Mouse (Mus musculus): ENCODE results near the gene Rpa2. TPM values are rescaled to one million over a fixed set of nuclear protein-coding genes. Genes with fewer than 3 reads are reported as not detected.
A peak's percentile ranks its signal among the peaks of the same experiment; 100 is the strongest.

Rpa2 gene
- total RNA-seq, 1 experiment from 2014 or later: 15.9 TPM

DNA sequence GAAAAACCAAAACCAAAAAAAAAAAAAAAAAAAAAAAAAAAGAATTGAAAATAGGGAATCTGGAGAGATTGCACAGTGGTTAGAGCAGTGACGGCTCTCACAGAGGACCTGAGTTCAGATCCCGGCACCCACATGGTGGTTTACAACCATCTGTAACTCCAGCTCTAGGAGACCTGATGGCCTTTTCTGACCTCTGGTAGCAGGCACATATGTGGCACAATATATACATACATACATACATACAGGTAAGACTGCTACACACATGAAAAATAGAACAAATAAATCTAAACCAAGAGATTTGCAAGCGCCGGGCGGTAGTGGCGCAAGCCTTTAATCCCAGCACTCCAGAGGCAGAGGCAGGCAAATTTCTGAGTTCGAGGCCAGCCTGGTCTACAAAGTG is 35.7 kb downstream of the Rpa2 start:
- no peak for DNase-seq

DNA sequence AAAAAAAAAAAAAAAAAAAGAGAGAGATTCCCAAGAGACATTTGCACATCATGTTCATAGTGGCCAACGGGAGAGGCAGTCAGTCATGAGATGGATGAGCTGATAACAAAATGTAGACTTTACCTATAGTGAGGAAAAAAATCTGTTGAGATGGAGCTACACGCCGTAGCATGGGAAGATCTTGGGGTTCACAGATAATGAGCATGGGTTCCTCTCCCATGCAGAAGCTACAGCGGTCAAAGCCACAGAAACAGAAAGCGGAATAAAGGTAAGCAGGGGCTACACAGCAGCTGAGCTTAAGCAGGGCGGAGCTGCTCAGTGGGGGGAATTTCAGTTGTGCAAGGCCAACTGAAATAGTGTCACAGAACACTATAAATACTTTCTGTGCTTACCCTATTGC is 36.2 kb downstream of the Rpa2 start:
- no peak for DNase-seq

DNA sequence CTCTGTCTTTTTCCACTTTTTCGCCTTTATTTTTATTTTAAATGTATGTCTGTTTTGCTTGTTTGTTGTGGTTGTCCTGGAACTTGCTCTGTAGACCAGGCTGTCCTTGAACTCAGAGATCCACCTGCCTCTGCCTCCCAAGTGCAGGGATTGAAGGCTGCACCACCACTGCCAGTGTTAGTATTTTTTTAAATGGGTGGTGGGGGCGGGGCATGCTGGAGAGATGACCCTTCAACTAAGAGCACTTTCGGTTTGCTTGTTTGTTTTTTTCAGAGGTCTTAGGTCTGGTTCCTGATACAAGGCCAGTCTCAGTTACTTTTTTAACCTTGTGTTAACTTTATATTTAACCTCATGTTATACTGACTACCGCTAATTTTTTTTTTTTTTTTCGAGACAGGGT is 37.0 kb downstream of the Rpa2 start:
- no peak for DNase-seq

DNA sequence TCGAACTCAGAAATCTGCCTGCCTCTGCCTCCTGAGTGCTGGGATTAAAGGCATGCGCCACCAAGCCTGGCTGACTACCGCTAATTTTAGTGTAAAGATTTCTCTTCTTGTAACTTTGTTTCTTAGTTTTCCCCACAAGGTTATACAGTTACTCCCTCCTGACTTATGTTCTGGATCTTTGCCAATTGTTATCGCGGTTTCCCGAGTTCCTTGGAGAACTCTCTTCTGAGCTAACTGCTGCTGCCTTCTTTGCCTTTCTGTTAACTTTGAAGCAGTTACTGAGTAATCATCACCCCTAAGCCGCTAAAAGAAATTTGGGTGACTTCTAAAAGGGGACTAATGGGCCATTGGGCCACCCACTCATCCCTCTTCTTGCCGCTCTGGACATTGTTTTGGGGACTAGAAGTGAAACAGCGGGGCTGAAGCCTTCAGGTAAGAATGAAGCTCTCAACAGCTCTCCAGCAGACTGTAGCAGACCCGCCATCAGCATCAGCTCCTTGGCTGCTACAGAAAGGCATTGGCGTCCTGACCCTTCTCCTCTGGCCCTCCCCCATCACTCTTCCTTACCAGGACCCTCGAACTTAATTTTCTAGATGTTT is 37.6 kb downstream of the Rpa2 start:
- no peak for DNase-seq

DNA sequence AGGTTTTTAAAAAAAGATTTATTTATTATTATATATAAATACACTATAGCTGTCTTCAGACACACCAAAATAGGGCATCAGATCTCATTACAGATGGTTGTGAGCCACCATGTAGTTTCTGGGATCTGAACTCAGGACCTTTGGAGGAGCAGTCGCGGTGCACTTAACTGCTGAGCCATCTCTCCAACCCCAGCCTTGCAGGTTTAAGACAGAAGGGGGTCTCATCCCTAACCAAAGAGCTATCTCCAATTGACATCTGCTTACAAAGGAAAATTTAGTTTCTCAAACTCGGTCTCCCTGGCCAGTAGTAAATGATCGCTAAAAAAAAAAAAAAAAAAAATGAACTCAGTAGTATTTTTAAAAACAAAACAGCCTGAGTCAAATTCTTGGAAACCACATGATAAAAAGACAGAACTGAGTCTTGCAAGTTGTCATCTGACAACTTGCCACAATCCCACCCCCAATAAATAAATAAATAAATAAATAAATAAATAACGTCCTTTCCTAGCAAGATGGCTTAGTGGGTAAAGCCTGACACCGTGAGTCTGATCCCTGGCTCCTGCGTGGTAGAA is 38.6 kb downstream of the Rpa2 start:
- no peak for DNase-seq

DNA sequence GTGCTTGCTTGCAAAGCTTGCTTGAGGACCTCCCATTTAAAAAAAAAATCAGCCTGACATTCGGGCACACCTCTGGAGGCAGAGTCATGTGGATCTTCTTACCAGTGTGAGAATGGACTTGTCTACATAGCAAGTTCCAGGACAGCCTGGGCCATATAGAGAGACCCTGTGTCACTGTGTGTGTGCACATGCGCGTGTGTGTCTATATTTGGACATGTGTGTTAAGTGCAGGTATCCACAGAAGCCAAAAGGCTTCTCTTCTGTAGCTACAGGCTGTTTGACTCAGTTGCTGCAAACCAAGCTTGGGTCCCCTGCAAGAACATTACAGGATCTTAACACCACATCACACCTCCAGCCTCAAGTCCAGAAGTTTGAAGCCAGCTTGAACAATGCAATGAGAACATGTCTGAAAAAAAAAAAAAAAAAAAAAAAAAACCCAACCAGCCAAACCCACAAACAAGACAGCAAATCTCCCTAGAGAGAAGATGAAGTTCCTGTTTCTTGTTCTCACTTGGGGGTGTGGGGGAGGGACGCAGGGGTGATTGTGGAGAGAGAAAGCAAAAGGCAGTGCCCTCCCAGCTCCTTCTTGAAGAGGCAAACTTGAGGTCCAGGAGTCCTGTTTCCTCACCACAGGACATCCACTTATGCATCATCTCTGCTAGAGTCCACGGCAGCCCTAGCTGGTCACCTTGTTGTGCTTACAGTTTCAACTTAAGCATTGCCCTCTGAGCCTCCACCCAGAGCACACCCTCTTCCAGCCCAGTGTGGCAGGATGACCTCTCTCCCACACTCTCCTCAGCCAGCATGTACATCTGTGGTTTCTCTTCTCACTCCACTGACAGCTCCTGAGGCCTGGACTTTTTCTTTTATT is 39.9 kb downstream of the Rpa2 start:
- DNase-seq: no peak

DNA sequence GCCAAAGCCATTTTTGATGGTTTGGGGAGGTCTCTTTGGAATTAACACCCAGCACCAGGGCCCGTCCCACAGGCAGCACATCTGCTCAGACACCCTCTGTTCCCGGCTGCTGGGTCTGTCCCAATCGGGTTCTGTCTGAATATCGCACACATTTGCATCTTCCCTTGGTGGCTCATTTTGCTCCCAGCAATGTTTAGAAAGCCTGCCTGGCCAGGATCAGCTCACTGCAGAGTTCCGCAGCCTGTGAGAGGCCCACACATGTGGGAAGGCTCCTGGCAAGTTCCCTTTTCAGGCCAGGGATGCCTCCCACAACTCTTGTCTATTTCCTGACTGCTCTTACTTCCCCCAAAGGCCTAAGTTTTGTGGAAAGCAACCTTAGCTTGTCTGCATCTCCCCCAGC is 41.5 kb downstream of the Rpa2 start:
- DNase-seq: no peak

DNA sequence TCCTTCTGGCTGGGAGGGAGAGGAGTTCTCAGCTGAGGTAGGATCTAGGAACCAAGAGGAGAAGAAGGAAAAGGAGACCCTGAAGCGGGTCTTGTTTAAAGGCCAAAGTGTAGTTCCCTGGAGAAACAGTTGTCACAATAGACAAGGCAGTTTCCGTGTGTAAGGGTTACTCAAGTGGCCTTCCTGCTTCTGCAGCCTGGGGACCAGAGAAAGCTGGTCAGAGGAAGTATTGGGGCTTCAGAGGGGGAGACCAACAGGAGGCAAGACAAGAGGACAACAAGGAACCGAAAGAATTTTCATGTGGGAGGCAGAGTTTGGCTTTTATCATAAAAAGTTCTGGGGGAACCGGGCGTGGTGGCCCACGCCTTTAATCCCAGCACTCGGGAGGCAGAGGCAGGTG is 48.3 kb downstream of the Rpa2 start:
- DNase-seq: no peak

DNA sequence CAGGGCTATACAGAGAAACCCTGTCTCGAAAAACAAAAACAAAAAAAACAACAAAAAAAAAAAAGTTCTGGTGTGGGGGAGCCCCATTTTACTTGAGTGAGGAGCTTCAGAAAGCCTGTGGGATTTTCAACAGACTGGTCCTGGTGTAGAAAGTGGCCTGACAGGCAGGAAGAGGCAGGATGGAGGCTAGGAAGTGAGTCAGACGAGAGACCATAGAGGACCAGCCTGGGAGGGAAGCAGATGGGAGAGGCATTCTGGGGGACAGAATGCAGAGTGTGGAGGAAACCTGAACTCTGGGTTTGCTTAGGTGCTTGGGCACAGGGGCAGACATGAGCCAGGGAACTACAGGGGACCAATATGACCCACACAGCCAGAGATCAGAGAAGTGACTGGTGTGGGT is 48.7 kb downstream of the Rpa2 start:
- no peak for DNase-seq

DNA sequence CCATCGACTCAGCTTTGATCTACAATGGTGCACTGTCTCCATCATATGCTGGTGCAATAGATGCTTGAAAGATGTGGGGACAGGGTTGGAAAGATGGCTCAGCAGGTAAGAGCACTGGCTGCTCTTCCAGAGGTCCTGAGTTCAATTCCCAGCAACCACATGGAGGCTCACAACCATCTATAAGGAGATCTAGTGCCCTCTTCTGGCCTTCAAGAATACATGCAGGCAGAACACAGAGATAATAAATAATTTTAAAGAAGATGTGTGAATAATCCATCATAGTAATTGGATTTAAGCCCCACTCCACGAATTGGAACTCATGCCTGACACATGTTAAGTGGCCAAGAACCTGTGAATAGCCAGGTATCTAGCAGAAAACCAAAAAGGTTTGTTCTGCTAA is 50.3 kb downstream of the Rpa2 start:
- DNase-seq: no peak

DNA sequence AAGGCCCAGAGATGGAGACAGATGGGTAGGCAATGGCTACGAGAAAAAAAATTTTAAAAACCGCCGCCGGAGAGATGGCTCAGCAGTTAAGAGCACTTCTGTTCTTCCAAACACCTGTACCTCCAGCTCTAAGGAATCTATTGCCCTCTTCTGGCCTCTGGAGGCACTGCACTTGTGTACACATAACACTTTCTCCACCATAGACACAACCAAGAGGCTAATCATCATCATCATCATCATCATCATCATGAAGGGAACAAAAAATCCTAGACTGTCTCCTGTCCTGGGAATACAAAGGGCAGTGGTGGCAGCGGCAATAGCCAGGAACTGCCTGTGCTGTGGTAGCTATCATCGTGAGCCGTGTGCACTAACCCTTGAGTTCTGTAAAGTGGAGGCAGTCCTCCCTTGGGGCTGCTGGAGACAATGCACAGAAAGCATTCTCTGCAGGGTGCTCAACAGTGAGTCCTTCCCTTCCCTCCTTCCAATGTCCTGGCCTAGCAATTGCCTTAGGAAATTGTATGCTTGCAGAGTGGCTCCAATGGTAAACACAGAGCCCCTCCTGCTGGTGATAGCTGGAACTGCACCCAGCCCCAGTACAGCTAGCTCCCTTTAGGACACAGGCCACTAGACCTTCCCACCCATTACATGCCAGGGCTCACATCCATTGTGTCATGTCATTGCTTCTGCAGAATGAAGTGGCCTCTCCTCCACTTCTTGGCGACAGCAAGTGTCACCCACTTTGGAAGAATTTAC is 55.7 kb downstream of the Rpa2 start:
- DNase-seq: peak; percentile 85

Other genes with a start within 250 kb of the Rpa2 start
- gene Atpif1, start 234.7 kb upstream of the Rpa2 start, total RNA-seq (2021): 357 TPM in 2 replicates
- 111 and 114 TPM in 2 replicates for gene Dnajc8, start 232.8 kb upstream of the Rpa2 start, total RNA-seq (2021)
- gene Ptafr, start 204.3 kb upstream of the Rpa2 start, total RNA-seq (2021): 1.4 and 1.5 TPM in 2 replicates
- gene Eya3, start 129.3 kb upstream of the Rpa2 start, total RNA-seq (2021): 26.7 and 27.2 TPM in 2 replicates
- 4.0 and 4.7 TPM in 2 replicates for gene Xkr8, start 35.8 kb upstream of the Rpa2 start, total RNA-seq (2021)
- 2.1 and 3.3 TPM in 2 replicates for gene Smpdl3b, start 11.1 kb upstream of the Rpa2 start, total RNA-seq (2021)
- gene Themis2, start 28.1 kb downstream of the Rpa2 start, total RNA-seq (2021): 2.0 and 4.9 TPM in 2 replicates
- 38.6 and 46.8 TPM in 2 replicates for gene Ppp1r8, start 74.8 kb downstream of the Rpa2 start, total RNA-seq (2021)
- gene Stx12, start 116.2 kb downstream of the Rpa2 start, total RNA-seq (2021): 49.7 and 53.3 TPM in 2 replicates
- gene Fam76a, start 154.2 kb downstream of the Rpa2 start, total RNA-seq (2021): 32.6 and 33.8 TPM in 2 replicates
- gene Fgr, start 205.8 kb downstream of the Rpa2 start, total RNA-seq (2021): 0.78 and 1.8 TPM in 2 replicates
- 65.0 and 71.9 TPM in 2 replicates for gene Ahdc1, start 242.9 kb downstream of the Rpa2 start, total RNA-seq (2021)

Data from adrenal gland, postnatal 14 days (tissue).